Mouse (Mus musculus): ENCODE measurements around the gene Ralgps1.

DNA sequence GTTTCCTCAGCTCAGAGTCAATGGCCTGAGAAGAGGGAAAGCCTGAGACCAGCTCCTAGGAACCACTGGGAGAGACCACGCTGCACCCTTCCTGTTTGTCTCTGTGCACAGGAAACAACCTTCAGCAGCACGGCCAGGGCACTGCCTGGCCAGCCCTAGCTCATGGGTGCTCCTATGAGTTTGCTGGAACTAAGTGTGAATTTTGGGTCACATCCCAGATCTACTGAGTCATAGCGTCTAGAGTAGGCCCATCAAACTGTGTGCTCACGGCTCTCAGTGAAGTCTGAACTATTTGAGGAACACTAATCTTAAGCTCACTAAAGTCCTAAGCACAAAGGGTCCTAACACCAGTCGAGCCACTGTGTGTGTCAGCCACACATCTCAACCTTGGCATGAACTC is 166.3 kb downstream of the Ralgps1 start:
- TF ChIP-seq GATA1 (IDR thresholded peaks at IDR 0.05; ENCODE audit: low read length): no peak
- no peak for TF ChIP-seq TAL1 (IDR thresholded peaks at IDR 0.05; ENCODE audit: low read length)
